Mouse (Mus musculus): ENCODE results near the gene AA792892. TPM values are rescaled to one million over a fixed set of nuclear protein-coding genes. Genes with fewer than 3 reads are reported as not detected.
"Not testable (repeated sequence)": the region's sequence is repeated elsewhere in the genome, so short reads cannot be mapped to it uniquely, and the experiment has no call there.

The AA792892 gene
- total RNA-seq (2014; rRNA removed) (not detected in 2 replicates), polyA plus RNA-seq (2015; fragmentation: Nextera tagmentation; extraction: Ambion mirVana) (not detected in 2 replicates)

DNA sequence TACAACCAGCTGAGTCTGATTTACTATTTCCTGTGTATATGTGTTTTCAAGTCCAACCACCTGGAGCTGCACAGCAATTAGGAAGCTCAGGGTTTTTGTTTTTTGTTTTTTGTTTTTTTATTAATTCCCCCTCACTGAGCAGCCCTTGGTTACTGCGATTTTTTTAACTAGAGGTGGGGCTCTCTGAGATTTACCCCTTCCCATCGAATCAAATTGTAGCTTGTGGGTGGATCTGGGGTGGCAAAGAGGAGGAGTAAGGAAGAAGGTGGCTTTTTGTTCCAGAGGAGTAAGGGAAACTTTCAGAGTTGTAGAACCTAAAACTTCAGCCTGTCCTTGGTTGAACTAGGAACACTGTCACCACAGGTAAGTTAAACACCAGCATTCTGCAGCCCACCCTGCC is at the start of gene AA792892:
AA792892 (plus strand) TSS at position 301 of the 400 bp plus-strand sequence.
- no CpG with 5 or more reads among the region's 2 CpGs for WGBS
- H3K4me1 ChIP-seq (ENCODE audit: insufficient read depth, low read length), result not testable (repeated sequence)

GRCm38 (mm10) chr5:94306696-94307095 is 32.9 kb upstream of the AA792892 start, which contains the start of gene A430089I19Rik:
Gene A430089I19Rik (minus strand): TSS chr5:94306796.
- not testable (repeated sequence) for H3K9me3 ChIP-seq (ENCODE audit: low read length); H3K9ac ChIP-seq (replicated peaks; ENCODE audit: low read length, poor library complexity, severe bottlenecking); H3K27me3 ChIP-seq (ENCODE audit: insufficient read depth, low read length); H3K4me1 ChIP-seq (ENCODE audit: insufficient read depth, low read length); H3K4me3 ChIP-seq (ENCODE audit: low read depth, low read length); DNase-seq (ENCODE audit: low spot score); H3K27ac ChIP-seq (ENCODE audit: low read depth, low read length); ATAC-seq (ENCODE audit: low FRiP score); H3K36me3 ChIP-seq (ENCODE audit: insufficient read depth, low read length); H3K4me2 ChIP-seq (ENCODE audit: low read depth, low read length, poor library complexity, severe bottlenecking)
- WGBS, result 77% methylated on average over 1 of the region's 1 CpGs

More for the DNA sequence above, at the start of gene AA792892:
- not testable (repeated sequence) for H3K9me3 ChIP-seq (ENCODE audit: low read length); H3K27me3 ChIP-seq (ENCODE audit: insufficient read depth, low read length); ATAC-seq (ENCODE audit: low FRiP score); H3K4me3 ChIP-seq (ENCODE audit: low read depth, low read length); H3K9ac ChIP-seq (replicated peaks; ENCODE audit: low read length, poor library complexity, severe bottlenecking); H3K27ac ChIP-seq (ENCODE audit: low read depth, low read length); H3K4me2 ChIP-seq (ENCODE audit: low read depth, low read length, poor library complexity, severe bottlenecking); H3K36me3 ChIP-seq (ENCODE audit: insufficient read depth, low read length); DNase-seq (ENCODE audit: low spot score)

DNA sequence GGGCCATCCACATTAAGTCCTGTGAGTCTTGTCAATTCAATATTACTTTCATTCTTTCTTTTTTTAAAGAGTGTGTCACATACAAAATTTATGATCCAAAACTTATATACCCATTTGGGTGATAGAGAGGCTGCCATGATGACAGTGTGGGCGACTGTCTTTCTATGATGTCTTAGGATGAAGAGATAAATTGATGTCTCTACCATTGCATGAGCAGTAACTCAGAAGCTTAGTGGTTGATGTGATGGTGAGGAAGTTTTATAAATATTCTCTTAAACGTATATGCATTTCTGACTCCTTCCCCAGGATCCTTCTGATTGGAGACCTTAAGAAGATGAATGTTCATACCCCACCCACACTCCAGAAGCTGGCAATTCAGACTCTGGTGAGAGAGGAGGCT is 25.4 kb upstream of the AA792892 start, which contains the start of gene Gm6502:
Gm6502 (plus strand) TSS at position 301 of the 400 bp plus-strand sequence.
- DNase-seq (ENCODE audit: low spot score); H3K9me3 ChIP-seq (ENCODE audit: low read length); H3K4me3 ChIP-seq (ENCODE audit: low read depth, low read length); H3K36me3 ChIP-seq (ENCODE audit: insufficient read depth, low read length); H3K27me3 ChIP-seq (ENCODE audit: insufficient read depth, low read length); H3K9ac ChIP-seq (replicated peaks; ENCODE audit: low read length, poor library complexity, severe bottlenecking); ATAC-seq (ENCODE audit: low FRiP score); H3K4me1 ChIP-seq (ENCODE audit: insufficient read depth, low read length); H3K27ac ChIP-seq (ENCODE audit: low read depth, low read length); H3K4me2 ChIP-seq (ENCODE audit: low read depth, low read length, poor library complexity, severe bottlenecking): not testable (repeated sequence)
- no CpG with 5 or more reads among the region's 2 CpGs for WGBS

Other genes starting within 250 kb of the AA792892 start
- not detected in 2 replicates for gene Gm3106, start 121.7 kb upstream of the AA792892 start, total RNA-seq (2014; rRNA removed)
- not detected in 2 replicates for gene Gm3106, start 121.7 kb upstream of the AA792892 start, polyA plus RNA-seq (2015; fragmentation: Nextera tagmentation; extraction: Ambion mirVana)
- not detected in 2 replicates for gene A430089I19Rik, start 33.0 kb upstream of the AA792892 start, total RNA-seq (2014; rRNA removed)
- not detected in 2 replicates for gene A430089I19Rik, start 33.0 kb upstream of the AA792892 start, polyA plus RNA-seq (2015; fragmentation: Nextera tagmentation; extraction: Ambion mirVana)
- gene Gm6502, start 25.3 kb upstream of the AA792892 start, total RNA-seq (2014; rRNA removed), result not detected in 2 replicates
- gene Gm6502, start 25.3 kb upstream of the AA792892 start, polyA plus RNA-seq (2015; fragmentation: Nextera tagmentation; extraction: Ambion mirVana), result not detected in 2 replicates
- not detected in 2 replicates for gene Gm7682, start 106.0 kb downstream of the AA792892 start, total RNA-seq (2014; rRNA removed)
- not detected in 2 replicates for gene Gm7682, start 106.0 kb downstream of the AA792892 start, polyA plus RNA-seq (2015; fragmentation: Nextera tagmentation; extraction: Ambion mirVana)
- gene Gm3139, start 186.5 kb downstream of the AA792892 start, total RNA-seq (2014; rRNA removed), result not detected in 2 replicates
- not detected in 2 replicates for gene Gm3139, start 186.5 kb downstream of the AA792892 start, polyA plus RNA-seq (2015; fragmentation: Nextera tagmentation; extraction: Ambion mirVana)